Mouse (Mus musculus) liver, embryonic 14.5 days (tissue): ENCODE measurements around the gene Gpr142. TPM values are rescaled to one million over a fixed set of nuclear protein-coding genes. Genes with fewer than 3 reads are reported as not detected.

Experiments used
- ATAC-seq: fragments of 200-750 bp; cut with Nextera tagmentation; 2 replicates; pipeline ENCODE4 v1.8.0; 2017; ENCODE audit warnings: moderate number of reproducible peaks, mild to moderate bottlenecking, moderate library complexity; ENCODE audit not compliant: insufficient read depth
- DNase-seq, 3 experiments: peaks; one replicate each; pipeline ENCODE4 v3.0.0-alpha.2; 2012 to 2013; ENCODE audit warnings: low read depth in 3 of 3, low spot score in 3 of 3
- H3K27ac ChIP-seq: fragments of 300-500 bp; sonication (generic); 2 replicates; pipeline ENCODE4 v1.5.1; 2014; ENCODE audit warnings: moderate library complexity, mild to moderate bottlenecking, control low read depth, inconsistent platforms
- H3K27me3 ChIP-seq: fragments of 300-500 bp; sonication (generic); 2 replicates; pipeline ENCODE4 v1.6.1; 2014; ENCODE audit warnings: mild to moderate bottlenecking, low read length, moderate library complexity; ENCODE audit not compliant: control insufficient read depth, insufficient read depth
- H3K36me3 ChIP-seq: fragments of 300-500 bp; sonication (generic); replicated peaks from 2 replicates; pipeline ENCODE4 v1.6.1; 2014; ENCODE audit warnings: low read depth; ENCODE audit not compliant: control insufficient read depth, insufficient read depth
- H3K4me1 ChIP-seq, 2 experiments: fragments of 200-500 bp in 1 of 2; fragments of 300-500 bp in 1 of 2; sonication (generic) in 1 of 2; replicated peaks; 2 replicates each; pipeline ENCODE4 v1.6.1; 2012 to 2014; ENCODE audit warnings: antibody characterized with exemption in 1 of 2, inconsistent platforms in 1 of 2, low read length in 1 of 2; ENCODE audit not compliant: control insufficient read depth in 2 of 2, insufficient read depth in 2 of 2
- H3K4me2 ChIP-seq: fragments of 300-500 bp; sonication (generic); 2 replicates; pipeline ENCODE4 v1.6.1; 2014; ENCODE audit warnings: low read depth, mild to moderate bottlenecking, control low read depth, moderate library complexity
- H3K4me3 ChIP-seq, 2 experiments: fragments of 200-500 bp in 1 of 2; fragments of 300-500 bp in 1 of 2; sonication (generic) in 1 of 2; 2 replicates each; pipeline ENCODE4 v1.5.1; 2012 to 2014; ENCODE audit warnings: low read depth in 2 of 2, low read length in 2 of 2, mild to moderate bottlenecking in 2 of 2, control low read depth in 1 of 2, inconsistent platforms in 1 of 2, moderate library complexity in 1 of 2; ENCODE audit not compliant: insufficient read depth in 1 of 2
- H3K9ac ChIP-seq: fragments of 300-500 bp; sonication (generic); replicated peaks from 2 replicates; pipeline ENCODE4 v1.6.1; 2014; ENCODE audit warnings: mild to moderate bottlenecking, control low read depth, moderate library complexity
- H3K9me3 ChIP-seq: fragments of 300-500 bp; sonication (generic); 2 replicates; pipeline ENCODE4 v1.6.1; 2016; ENCODE audit warnings: low read length, mixed read lengths; ENCODE audit not compliant: control insufficient read depth
- CTCF ChIP-seq: IDR thresholded peaks from 2 replicates; pipeline ENCODE4 v1.5.1; 2016; ENCODE audit warnings: antibody characterized with exemption, low read depth, control low read depth
- EP300 ChIP-seq: IDR thresholded peaks from 2 replicates; pipeline ENCODE4 v1.6.1; 2016; ENCODE audit warnings: antibody characterized with exemption, low read depth
- WGBS: fragments of 180-500 bp; shearing (Covaris S2); extraction: QIAGEN DNeasy Blood & Tissue Kit; methylation state at CpG from one replicate; pipeline ENCODE4 v1.1.7; 2014; ENCODE audit not compliant: insufficient replicate concordance; 5-methylcytosine and 5-hydroxymethylcytosine counted together
- polyA plus RNA-seq, 2 experiments: library from polyadenylated mRNA; depleted of rRNA in 1 of 2; stranded (reverse) in 1 of 2; unstranded in 1 of 2; fragments of >200 nt; fragmentation: Nextera tagmentation in 1 of 2; extraction: Ambion mirVana in 1 of 2; gene quantifications; 2 replicates each; pipeline versions ENCODE4 v1.2.1 to v1.2.3; 2012 to 2014

Gene Gpr142
- polyA plus RNA-seq, 2 experiments, result not detected

GRCm38 (mm10) chr11:114816934-114817333 lies 18.2 kb downstream of the Gpr142 start:
- Histone ChIP-seq H3K4me3 (no peak overlapping the region), H3K9ac (no peak overlapping the region), H3K4me2 (no peak overlapping the region), H3K9me3 (no peaks in the 10 kb centered on the region), H3K4me1 (0 out of 4 replicates have a peak, but pooled peaks cover 0 to 2% of the 10 kb centered on the region in 2 experiments), H3K27ac (no peak overlapping the region), H3K36me3 (no peaks in the 10 kb centered on the region), H3K27me3 (no peaks in the 10 kb centered on the region)
- ATAC-seq, result no peak
- WGBS, result 69% methylated on average over 4 of the region's 4 CpGs
- DNase-seq, result no peak
- TF ChIP-seq EP300, result no peak
- no peak for TF ChIP-seq CTCF

DNA sequence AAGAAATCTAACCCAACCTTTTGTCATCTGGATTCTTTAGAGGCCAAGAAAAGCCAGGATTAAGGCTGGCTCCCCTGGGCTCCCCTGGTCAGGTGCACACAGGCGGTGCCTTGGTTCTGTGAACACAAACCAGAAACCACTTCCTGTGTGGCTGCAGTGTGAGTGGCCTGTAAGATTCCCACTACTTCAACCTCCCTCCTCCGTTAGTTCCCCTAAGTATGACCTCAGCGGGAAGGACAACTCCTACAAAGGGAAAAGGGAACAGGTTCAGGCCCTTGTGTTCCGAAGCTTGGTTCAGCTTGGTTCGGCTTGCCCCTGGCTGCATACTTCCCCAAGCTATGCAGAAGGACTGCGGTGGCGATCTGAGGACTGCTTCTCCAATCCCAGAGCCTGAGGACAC lies 19.5 kb downstream of the Gpr142 start:
- DNase-seq (no peak), ATAC-seq (no peak)
- no peak overlapping the region for H3K27ac ChIP-seq
- H3K4me1 ChIP-seq, result no peaks in the 10 kb centered on the region
- H3K4me2 ChIP-seq, result no peak overlapping the region
- H3K27me3 ChIP-seq, result no peaks in the 10 kb centered on the region
- no peak for TF ChIP-seq EP300
- no peak for TF ChIP-seq CTCF
- no peaks in the 10 kb centered on the region for H3K9me3 ChIP-seq
- no peak overlapping the region for H3K4me3 ChIP-seq
- 53% methylated on average over 7 of the region's 7 CpGs for WGBS
- H3K9ac ChIP-seq, result no peak overlapping the region
- H3K36me3 ChIP-seq, result no peaks in the 10 kb centered on the region

DNA sequence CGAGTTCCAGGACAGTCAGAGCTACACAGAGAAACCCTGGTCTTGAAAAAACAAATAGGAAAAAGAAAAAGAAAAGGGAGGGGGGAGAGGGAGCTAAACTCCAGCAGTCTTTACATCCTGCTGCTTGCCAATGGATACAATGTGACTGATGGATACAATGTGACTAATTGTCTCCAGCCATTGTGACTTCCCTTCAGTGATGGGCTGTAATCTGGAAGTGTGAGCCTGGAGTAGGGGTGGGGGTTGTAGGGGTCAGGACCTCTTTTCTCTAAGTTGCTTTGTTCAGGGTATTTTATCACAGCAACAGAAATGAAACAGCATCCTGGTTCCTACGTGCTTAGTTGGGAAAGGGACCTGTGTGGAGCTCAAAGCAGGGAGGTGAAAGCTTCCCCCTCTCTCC lies 20.4 kb downstream of the Gpr142 start:
- Histone ChIP-seq H3K9me3 (no peaks in the 10 kb centered on the region), H3K4me3 (no peak overlapping the region), H3K36me3 (no peaks in the 10 kb centered on the region), H3K4me2 (no peak overlapping the region), H3K4me1 (no peaks in the 10 kb centered on the region), H3K27ac (no peak overlapping the region), H3K27me3 (no peaks in the 10 kb centered on the region), H3K9ac (no peak overlapping the region)
- 39% methylated on average over 2 of the region's 2 CpGs for WGBS
- TF ChIP-seq EP300, result no peak
- no peak for TF ChIP-seq CTCF
- ATAC-seq, result no peak
- no peak for DNase-seq

- ATAC-seq, result no peak
- TF ChIP-seq EP300 (no peak), CTCF (no peak)
These were observed 21.7 kb downstream of the Gpr142 start for GRCm38 (mm10) chr11:114820444-114820843.

GRCm38 (mm10) chr11:114821325-114821724 lies 22.6 kb downstream of the Gpr142 start:
- DNase-seq, result no peak
- H3K27me3 ChIP-seq, result no peaks in the 10 kb centered on the region
- WGBS, result 11% methylated on average over 1 of the region's 1 CpGs
- no peak overlapping the region for H3K27ac ChIP-seq
- H3K4me1 ChIP-seq, result peaks cover under 1 to 2% of the 10 kb centered on the region in 2 experiments; a peak in 3 of 4 replicates
- H3K4me2 ChIP-seq, result no peak overlapping the region
- H3K36me3 ChIP-seq, result no peaks in the 10 kb centered on the region
- no peak for TF ChIP-seq EP300
- H3K4me3 ChIP-seq, result no peak overlapping the region
- no peaks in the 10 kb centered on the region for H3K9me3 ChIP-seq
- no peak overlapping the region for H3K9ac ChIP-seq
- ATAC-seq, result no peak

More at GRCm38 (mm10) chr11:114820444-114820843, 21.7 kb downstream of the Gpr142 start:
- Histone ChIP-seq H3K4me2 (no peak overlapping the region), H3K9me3 (no peaks in the 10 kb centered on the region), H3K4me3 (no peak overlapping the region), H3K4me1 (no peaks in the 10 kb centered on the region), H3K36me3 (no peaks in the 10 kb centered on the region), H3K9ac (no peak overlapping the region), H3K27ac (no peak overlapping the region), H3K27me3 (no peaks in the 10 kb centered on the region)
- 30% methylated on average over 3 of the region's 3 CpGs for WGBS
- DNase-seq, result no peak
